Mouse (Mus musculus) natural killer cell, adult 2 months (primary cell): ENCODE data around the gene Ppp4r1.
A peak's percentile ranks its signal among the peaks of the same experiment; 100 is the strongest.

ENCODE experiments used
- DNase-seq, 2 experiments: peaks; one replicate each; pipeline ENCODE4 v3.0.0; 2022; ENCODE audit warnings: low spot score in 2 of 2

Ppp4r1 gene

DNA sequence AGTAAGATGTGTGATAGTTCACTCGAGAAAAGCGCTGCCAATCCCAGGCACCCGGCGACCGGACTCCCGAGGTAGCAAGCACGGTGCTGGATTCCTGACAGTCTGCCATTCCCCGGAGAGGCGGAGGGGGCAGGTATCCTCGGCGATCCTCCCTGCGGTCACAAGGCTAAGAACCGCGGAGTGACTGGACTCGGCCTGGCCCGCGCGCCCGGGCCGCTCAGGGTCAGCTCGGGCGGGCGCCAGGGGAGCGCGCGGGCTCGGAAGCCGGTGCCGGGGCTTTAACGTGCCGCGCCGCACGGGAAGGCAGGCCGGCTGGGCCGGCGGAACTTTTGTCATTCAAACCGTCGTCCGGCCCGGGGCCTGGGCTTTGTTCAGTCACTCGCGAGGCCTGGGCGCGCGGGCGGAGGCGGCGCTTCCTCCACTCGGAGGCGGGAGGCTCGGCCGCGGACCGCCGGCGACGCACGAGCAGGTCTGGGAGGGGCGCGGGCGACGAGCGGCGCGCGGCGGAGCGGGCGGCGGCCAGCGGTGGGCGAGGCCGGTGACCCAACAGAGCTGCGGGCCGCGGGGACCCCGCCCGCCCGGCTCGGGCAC, at the start of gene Ppp4r1:
Ppp4r1 (plus strand) TSS at position 23 of the 591 bp plus-strand sequence.
- peak; percentile 49 to 60 for DNase-seq

DNA sequence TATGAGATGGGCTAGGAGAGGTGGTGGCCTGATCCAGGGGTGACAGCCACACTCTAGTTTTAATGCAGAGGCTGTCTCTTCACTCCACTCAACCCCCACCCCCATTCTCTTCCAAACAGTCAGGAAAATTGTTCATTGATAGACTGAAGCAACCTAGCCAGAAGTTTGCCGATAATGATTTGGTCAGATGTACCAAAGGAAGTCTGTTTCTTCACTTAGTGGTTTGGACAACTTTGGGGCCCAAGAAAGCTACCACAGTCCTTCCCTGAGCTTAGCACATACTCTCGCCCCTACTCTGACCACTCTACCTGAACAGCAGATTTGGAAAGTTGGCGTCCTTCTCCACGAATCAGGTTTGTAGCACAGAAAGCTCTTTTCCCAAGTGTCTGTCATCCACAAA, 49.7 kb upstream of the Ppp4r1 start:
- no peak for DNase-seq

DNA sequence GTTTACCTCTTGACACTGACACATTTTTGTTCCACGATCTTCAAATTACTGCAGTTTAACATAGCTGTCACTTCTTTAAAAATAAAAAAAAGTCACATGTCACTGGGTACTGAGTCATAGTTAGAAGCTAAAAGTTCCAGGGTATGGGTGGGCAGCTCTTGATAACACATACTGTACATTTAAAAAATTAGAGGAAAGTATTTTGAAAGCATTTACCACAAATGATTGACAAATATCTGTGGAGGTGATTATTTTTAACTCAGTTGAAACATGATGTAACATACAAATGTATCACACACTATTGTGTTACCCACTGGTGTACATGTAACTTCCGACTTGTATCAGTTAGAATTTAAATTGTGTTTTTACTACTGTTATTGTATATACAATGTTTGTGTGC, 47.3 kb upstream of the Ppp4r1 start:
- no peak for DNase-seq

DNA sequence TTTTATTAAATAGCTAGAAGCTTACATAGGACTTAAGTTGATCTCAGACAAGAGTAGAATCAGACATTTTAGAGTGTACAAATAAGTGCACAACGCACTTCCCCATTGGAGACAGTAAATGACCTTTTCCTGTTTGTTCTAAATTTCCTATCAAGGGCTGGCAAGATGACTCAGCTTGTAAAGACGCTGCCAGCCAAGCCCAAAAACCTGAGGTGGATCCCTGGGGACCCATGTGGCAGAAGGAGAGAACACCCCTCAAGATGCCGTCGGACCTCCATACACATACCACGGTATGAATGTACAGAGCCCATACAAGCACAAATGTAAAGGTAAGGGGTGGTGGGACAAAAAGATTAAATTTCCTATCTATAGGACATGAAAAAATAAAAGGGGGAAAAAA, 45.2 kb upstream of the Ppp4r1 start:
- no peak for DNase-seq

DNA sequence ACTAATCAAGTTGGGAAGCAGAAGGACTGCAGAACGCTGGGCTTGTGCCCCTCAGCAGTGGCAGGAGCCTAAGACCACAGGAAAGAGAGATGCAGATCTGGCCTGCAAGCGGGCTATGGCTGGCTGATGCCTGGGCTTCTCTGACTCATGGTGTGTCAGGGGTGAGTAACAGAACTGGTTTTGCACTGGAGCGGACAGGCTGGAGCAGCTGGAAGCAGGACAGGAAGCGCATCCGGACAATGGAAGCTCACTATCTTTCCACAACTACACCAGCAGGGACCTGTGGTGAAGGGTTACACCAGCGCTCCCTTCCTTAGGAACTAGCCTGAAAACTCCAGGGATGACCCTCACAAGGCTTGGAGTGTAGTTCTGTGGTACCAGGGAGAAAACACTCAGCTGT, 44.8 kb upstream of the Ppp4r1 start:
- no peak for DNase-seq

DNA sequence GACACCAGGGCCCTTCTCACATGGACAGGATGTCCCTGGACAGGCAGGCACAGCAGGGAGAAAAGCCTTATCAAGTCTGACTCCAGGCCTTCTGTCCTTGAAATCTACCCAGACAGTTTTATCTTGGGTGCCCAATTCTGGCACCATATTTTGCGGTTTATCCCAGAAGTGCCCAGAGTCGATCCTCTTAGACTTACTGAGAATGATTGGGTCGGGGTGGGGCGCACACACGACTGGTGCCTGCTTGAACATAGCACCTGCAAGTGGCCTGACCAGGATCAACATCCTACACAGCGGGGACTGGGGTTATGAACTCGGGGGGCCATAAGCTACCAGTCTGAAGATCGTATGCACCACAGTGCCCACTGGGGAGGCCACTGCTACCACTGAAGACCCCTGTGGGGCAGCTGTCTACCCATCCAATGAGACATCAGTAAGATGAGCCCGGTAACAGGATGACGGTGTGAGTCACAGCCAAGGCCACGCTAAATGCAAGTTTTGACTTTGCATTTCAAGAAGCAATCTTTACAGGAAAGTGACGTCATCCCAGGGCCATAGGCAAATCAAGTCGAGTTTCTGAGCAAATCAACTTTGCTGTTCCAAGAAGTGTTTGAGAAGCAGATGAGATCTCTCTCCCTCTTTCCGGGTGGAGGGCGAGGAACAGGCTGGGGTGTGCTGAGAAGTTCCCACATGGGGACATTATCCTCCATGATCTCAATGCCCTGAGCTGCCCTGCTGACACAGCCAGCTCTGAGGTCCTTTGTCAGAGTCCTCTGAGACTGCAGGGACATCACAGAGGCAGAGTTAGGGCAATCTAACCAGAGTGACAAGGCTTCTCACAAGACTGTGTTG, 42.3 kb upstream of the Ppp4r1 start:
- no peak for DNase-seq

DNA sequence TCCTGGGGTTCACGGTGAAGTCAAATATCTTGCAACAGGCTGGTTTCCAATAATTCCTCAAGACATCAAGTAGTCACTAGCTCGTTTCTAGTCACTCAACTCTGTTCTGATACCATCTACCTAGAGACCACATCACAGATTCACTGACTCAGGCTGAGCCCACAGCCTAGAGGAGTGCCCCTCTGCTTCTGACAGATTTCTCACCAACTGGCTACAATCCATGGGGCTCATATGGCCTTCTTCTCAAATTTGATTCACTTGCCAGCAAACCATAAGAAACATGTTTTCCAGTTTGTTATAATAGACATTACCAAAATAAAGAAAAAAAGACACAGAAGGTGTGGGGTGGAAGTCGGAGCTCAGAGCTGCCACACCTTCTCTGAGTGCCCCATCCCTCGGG, 40.8 kb upstream of the Ppp4r1 start:
- no peak for DNase-seq

DNA sequence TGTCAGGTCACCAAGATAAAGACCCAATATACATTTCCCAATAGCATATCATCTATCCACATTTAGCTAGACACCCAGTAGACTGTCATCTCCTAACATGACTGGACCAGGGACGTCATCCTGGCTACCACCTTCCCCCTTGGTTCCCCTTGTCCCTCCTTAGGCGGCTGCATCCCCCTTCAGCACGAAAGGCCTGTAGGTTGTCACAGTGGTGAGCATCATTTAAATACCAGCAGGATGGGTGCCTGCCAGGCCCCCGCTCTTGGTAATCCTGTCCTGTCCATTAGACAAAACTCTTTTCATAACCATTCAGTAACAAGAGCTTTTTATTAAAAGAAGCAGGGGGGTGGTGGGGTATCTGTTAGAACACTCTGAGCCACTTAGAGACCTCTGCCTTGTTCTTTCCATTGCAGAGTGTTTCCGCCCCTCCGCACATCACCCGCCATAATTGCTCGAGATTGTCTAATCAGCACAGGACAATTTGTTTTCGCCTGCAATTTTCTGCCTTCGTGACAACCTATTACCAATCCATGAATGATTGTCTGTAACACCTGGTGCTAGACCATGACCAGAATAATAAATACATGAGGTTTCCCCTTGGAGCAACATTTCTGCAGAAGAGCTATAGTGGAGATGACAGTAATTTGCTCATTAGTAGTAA, 40.0 kb upstream of the Ppp4r1 start:
- no peak for DNase-seq

DNA sequence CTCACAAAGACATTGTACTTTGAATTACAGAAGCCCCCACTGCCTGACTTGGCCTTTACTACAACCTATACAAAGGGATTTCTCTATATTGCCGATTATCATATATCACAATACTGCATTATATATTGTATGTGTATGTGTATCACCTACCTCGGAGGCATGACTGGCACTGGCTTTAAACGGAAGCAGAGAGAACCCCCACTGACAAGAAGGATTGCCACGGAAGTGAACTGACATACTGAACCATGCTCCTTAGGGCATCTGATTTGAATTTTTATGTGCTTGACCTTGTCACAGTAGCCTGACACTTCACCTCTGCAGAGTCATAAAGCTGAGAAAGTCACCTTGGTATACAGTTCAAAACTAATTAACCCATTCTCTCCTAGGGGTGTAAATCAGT, 39.4 kb upstream of the Ppp4r1 start:
- DNase-seq = no peak

DNA sequence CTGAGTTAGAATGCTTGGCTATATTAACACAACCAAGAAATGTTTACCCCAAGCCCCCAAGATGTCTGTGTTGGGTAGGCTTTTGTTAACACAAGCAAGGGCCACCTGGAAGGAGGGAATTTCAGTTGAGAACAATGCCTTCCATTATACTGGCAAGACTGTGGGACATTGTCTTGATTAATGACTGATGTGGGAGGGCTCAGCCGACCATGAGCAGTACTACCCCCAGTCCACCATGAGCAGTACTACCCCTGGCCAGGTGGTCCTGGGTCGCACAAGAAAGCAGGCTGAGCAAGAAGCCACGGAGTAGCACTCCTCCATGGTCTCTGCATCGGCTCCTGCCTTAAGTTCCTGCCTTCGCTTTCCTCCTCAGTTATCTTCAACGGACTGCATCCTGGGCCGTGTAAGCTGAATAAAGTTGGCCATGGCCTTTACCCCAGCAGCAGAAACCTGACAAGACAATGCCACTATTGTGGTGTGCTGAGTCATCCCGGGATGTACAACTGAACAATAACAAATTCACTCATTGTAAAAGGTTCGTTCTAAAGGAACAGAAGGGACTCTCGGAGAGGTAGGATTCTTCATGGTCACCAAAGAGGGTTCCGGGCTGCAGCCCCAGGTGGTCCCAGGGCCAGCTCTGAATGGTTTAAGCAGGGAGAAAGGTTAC, 38.6 kb upstream of the Ppp4r1 start:
- no peak for DNase-seq

DNA sequence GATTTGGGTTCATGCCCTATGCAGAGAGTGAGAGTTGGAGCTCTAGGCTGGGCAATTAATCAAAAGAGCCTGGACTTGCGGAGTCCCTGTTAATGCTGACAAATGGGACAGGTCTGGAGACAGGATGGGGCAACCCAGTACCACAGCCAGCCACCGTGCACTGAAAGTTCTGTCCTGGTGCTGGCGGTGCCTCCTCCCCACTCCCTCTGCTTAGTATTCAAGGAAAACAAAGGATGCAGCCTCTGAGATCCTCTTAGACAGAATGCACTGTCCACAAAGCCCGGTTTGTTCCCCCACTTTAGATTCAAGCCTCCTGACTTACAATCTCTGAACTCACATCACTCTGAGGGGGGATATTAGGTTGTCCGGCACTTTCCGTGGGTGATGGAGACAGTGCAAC, 36.1 kb upstream of the Ppp4r1 start:
- DNase-seq = no peak

DNA sequence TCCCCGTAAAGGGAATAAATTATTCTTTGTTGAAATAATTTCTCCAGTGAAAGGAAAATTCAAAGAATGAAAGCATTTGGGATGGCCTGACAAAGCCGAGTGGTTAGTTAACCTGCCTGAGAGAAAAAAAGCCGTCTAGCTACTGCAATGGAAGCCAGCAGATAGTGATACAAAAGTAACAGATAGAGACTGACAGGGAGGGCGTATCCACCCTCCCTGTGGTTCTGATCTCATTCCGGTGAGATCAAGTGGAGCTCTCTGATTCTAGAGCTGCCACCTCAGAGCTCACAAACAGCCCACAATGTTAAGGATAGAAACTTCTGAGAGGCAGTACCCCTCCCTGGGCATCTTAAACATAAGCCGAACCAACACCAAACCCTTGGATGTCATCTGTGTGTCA, 33.4 kb upstream of the Ppp4r1 start:
- DNase-seq = no peak

DNA sequence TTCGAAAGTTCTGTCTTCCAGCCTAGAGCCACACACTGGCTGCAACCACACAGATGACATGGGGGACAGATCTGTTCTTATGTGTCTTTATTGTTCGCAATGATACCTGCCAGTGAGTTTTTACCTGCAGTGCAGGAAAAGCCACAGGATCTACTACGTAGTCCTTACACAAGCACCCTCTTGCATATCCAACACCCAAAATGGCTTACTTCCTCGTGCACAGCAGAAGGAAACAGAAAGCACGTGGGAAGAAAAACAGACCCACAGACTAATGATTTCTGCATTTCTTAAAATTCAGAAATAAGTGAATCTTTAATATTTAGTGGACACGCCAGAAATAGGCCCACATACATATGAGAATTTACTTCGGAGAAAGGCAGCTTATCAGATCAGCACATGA, 32.6 kb upstream of the Ppp4r1 start:
- DNase-seq = no peak

DNA sequence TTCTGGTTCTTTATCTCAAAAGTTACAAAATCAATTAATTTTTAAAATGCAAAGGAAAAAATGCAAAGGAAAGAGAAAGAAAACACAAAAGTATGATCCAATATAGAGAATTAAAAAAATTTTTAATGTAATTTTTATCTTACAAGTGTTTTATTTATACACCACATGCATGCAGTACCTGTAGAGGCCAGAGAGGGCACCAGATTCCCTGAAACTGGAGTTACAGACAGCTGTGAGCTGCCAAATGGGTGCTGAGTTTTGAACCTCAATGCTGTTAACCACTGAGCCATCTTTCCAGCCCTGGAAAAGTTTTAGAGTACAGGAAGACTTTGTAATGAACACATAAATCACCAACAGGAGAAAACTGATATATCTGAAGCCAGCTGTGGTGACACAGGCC, 32.1 kb upstream of the Ppp4r1 start:
- no peak for DNase-seq

DNA sequence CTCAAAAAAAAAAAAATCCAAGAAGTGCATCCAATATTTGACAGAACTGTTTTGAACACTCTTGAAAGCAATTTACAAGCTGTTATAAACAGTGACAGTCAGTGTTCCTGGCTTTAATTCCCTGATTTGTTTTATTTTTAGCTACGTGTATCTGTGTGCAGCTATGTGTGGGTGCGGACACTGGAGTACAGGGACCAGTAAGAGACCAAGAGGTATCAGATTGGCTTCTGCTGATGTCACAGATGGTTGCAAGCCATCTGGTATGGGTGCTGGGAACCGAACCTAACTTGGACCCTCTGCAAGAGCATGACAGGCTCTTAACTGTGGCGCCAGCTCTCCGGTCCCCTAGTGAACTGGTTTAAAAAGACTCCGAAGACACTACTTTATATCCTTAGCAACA, 29.2 kb upstream of the Ppp4r1 start:
- DNase-seq = no peak

DNA sequence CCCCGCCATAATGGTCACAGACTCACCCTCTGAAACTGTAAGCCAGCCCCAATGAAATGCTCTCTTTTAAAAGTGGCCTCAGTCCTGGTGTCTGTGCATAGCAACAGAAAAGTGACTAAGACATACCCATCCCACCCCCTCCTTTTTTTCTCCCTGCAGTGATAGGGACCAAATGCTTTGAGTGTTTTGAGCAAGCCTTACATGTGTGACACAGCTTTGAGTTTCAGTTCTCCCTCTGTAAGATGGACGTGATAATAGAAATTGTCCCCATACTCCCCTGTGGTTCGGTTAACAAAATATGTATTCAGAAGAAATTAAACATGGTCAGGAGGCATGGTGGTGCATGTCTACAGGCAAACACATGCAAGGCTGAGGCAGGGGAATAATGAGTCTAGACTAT, 26.5 kb upstream of the Ppp4r1 start:
- no peak for DNase-seq

DNA sequence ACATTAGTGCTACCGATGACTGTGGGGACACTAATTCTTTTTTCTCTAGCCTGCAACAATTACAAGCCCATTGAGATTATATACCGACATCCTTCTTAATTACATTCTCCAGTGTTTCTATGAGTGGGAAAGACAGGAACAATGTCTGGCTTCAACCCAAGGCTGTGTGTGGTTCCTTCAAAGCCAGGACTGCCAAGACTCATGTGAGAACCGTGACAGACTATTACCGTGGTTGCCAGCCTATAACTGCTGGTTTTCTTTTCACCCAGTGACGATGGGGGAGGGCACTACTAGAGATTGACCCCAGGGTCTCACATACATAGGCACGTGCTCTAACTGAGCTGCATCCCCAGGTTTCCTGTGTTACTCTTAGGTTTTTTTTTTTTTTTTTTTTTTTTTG, 25.2 kb upstream of the Ppp4r1 start:
- no peak for DNase-seq

DNA sequence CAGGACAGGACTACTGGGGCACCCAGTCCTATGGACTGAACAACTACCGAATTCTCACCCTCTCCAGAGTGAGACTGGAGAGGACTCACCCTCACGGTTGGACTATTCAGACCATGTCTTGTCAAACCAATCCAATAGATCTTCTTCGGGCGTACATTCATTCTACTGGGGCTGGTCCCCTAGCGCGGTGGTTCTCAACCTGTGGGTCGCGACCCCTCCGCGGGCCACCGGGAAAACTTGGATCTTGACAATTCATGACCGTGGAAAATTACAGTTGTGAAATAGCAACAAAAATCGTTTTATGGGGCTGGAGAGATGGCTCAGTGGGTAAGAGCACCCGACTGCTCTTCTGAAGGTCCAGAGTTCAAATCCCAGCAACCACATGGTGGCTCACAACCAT, 19.2 kb upstream of the Ppp4r1 start:
- no peak for DNase-seq

DNA sequence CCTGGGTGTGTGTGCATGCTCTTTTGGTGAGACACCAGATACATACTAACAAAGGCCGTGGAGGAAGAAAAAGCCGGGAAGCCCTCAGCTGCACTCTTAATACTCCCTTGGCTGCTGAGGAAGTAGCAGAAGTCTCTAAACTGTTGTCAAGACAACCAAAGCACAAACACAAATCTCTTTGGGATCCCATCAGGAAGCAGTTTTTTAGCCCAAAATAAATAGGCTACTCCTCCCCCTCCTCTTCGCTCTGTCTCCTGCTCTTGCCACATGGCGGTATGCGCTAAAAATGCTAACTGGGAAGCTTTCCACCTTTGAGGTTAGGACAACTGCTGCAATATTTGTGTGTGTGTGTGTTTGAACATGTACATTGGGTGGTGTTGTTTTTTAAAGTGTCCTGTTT, 13.9 kb upstream of the Ppp4r1 start:
- no peak for DNase-seq

DNA sequence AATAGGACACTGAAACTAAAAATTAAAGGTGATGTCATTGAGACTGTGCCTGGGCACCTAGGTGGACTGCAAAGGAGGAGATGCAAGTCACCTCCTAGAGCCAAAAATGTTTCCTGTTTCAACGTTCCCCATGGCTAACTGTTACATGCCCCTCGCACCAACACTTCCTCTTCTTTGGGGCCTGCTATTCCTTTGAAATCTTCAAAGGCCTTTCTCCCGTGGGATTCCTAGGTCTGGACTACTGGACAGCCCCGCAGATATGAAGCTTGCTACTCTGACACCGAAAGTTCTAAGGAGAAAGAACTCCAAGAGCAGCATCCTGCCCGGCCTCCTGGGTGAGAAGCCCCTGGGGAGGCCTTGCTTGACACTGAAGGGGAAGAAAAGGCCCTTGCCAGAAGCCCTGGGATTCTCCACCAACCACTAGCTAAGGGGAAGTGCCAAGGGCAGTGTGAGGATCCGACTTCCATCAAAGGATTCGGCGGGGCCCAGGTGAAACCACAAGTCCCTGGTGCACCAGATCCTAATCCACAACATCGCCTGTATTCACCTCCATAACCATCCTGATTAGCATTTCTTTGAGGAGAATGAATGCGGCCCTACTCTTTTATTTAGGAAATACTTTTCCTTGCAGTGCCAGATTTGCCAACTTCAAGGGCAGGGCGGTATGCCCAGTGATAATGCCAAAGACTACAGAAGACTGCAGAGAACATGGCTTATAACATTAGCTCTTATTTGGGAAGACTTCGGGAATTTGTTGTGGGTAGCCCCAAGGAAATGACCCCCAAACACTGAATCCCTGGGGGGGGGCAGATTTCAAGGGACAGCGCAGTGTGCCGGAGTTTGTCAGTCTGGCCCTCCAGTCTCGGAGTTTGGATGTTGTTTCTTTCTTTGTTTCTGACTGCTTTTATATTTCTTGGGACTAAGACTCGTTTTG, 11.1 kb upstream of the Ppp4r1 start:
- peak; percentile 6 to 23 for DNase-seq
